21 mouse cellular contexts compared by ENCODE assay signal in the genomic region with DNA sequence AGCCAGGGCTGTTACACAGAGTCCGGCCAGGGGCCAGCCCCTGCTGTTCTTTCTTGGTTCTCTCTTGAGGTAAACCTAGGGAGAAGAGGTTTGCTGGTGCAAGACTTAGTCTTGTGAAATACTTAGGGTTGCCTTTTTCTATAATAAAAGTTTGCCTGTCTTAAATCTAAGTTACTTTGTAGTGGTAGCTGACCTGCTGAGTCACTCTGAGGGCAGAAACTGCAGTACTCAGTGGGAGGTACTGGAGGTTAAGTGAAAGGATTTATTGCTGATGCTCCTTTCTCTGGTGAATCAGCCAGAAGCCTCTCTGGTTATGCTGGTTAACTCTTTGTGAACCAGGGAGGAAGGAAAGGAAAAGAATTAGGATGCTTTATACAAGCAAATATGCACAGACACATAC.
DNase-seq lines count a peak whose midpoint lies in the region; ATAC-seq and TF ChIP-seq lines count a peak whose summit lies in the region.
"Had no signal": no experiment of that assay in that cellular context is flagged by ENCODE, and none has a peak within 500 bp of the region (broad histone marks: within the 10 kb centered on the region; RNA-seq: fewer than 3 reads in every experiment).

No protein-coding gene starts in this region.

- no peak overlapping the region for H3K9ac ChIP-seq in midbrain, embryonic 15.5 days
- H3K9ac ChIP-seq in liver, postnatal 0 days (replicated peaks), result no peak overlapping the region
- H3K9ac ChIP-seq: forebrain, embryonic 15.5 days; heart, embryonic 12.5 days; hindbrain, embryonic 14.5 days; intestine, embryonic 15.5 days had no signal

- 92% methylated on average over 1 of the region's 1 CpGs for WGBS in midbrain, embryonic 15.5 days
- WGBS in liver, postnatal 0 days (ENCODE audit: insufficient replicate concordance), result 63% methylated on average over 1 of the region's 1 CpGs

- TF ChIP-seq EP300 in liver, postnatal 0 days (IDR thresholded peaks at IDR 0.05; ENCODE audit: low read depth), result no peak

- H3K9me3 ChIP-seq in midbrain, embryonic 15.5 days, result no peaks in the 10 kb centered on the region; the same call in 1 of the 2 replicates
- no peaks in the 10 kb centered on the region for H3K9me3 ChIP-seq in liver, postnatal 0 days (ENCODE audit: low read length)
- H3K9me3 ChIP-seq: embryonic facial prominence, embryonic 10.5 days; forebrain, embryonic 15.5 days; G1E; hindbrain, embryonic 10.5 days; intestine, embryonic 15.5 days had no signal

- no peaks in the 10 kb centered on the region for H3K27me3 ChIP-seq in midbrain, embryonic 15.5 days (replicated peaks)
- H3K27me3 ChIP-seq in liver, postnatal 0 days (ENCODE audit: insufficient read depth, low read length), result no peaks in the 10 kb centered on the region
- H3K27me3 ChIP-seq: forebrain, embryonic 15.5 days; heart, embryonic 12.5 days; intestine, embryonic 15.5 days had no signal

- no peak overlapping the region for H3K27ac ChIP-seq in midbrain, embryonic 15.5 days
- H3K27ac ChIP-seq in liver, postnatal 0 days (ENCODE audit: low read depth), result no peak overlapping the region
- H3K27ac ChIP-seq: embryonic facial prominence, embryonic 10.5 days; forebrain, embryonic 15.5 days; hindbrain, embryonic 10.5 days; hindbrain, embryonic 14.5 days; intestine, embryonic 15.5 days had no signal

- no peak overlapping the region for H3K4me2 ChIP-seq in midbrain, embryonic 15.5 days
- H3K4me2 ChIP-seq in liver, postnatal 0 days (ENCODE audit: low read depth, low read length), result no peak overlapping the region
- H3K4me2 ChIP-seq: forebrain, embryonic 15.5 days; heart, embryonic 12.5 days; hindbrain, embryonic 14.5 days; intestine, embryonic 15.5 days had no signal

- TF ChIP-seq CTCF in liver, postnatal 0 days (IDR thresholded peaks at IDR 0.05; ENCODE audit: low read depth), result no peak

- DNase-seq in adrenal gland, adult 2 months, result peak; percentile 58
- no peak for DNase-seq in adrenal gland, adult 18-20 months (ENCODE audit: low spot score in 2 of 2)
- DNase-seq in 3134 (ENCODE audit: extremely low read depth, insufficient read length, low spot score), result peak; percentile 5
- peak; percentile 44 for DNase-seq in NIH3T3 (ENCODE audit: low read depth)
- DNase-seq in fibroblast of lung, adult 2 months (ENCODE audit: low read depth), result peak; percentile 38
- no peak for DNase-seq in liver, postnatal 0 days
- DNase-seq: cerebellum, adult 18-20 months; cerebellum, adult 9-11 months; cerebellum, postnatal 36 days; gastrocnemius, postnatal 36 days; heart, adult 18-20 months; kidney, adult 8-10 months had no signal

- H3K36me3 ChIP-seq in midbrain, embryonic 15.5 days (replicated peaks), result no peaks in the 10 kb centered on the region
- H3K36me3 ChIP-seq in liver, postnatal 0 days (replicated peaks; ENCODE audit: insufficient read depth, low read length), result no peaks in the 10 kb centered on the region
- H3K36me3 ChIP-seq: embryonic facial prominence, embryonic 10.5 days; forebrain, embryonic 15.5 days; G1E; heart, embryonic 12.5 days; hindbrain, embryonic 10.5 days; intestine, embryonic 15.5 days had no signal

- no peak overlapping the region for H3K4me3 ChIP-seq in midbrain, embryonic 15.5 days
- no peak overlapping the region for H3K4me3 ChIP-seq in liver, postnatal 0 days (ENCODE audit: low read depth, low read length)
- H3K4me3 ChIP-seq: embryonic facial prominence, embryonic 10.5 days; erythroblast, embryonic 14.5 days; forebrain, embryonic 15.5 days; heart, embryonic 12.5 days; hindbrain, embryonic 10.5 days; intestine, embryonic 15.5 days had no signal

- no peak for ATAC-seq in midbrain, embryonic 15.5 days (replicated peaks)
- no peak for ATAC-seq in liver, postnatal 0 days
- ATAC-seq: forebrain, embryonic 15.5 days; intestine, embryonic 15.5 days had no signal

- no peaks in the 10 kb centered on the region for H3K4me1 ChIP-seq in midbrain, embryonic 15.5 days
- H3K4me1 ChIP-seq in liver, postnatal 0 days (ENCODE audit: insufficient read depth), result no peaks in the 10 kb centered on the region
- H3K4me1 ChIP-seq: embryonic facial prominence, embryonic 10.5 days; forebrain, embryonic 15.5 days; heart, embryonic 12.5 days; hindbrain, embryonic 10.5 days; intestine, embryonic 15.5 days had no signal

Comparison
In these comparisons a context has a peak if more than half of its experiments do, and no peak if none do; other contexts are left out.
1. DNase-seq: peak in adrenal gland, adult 2 months (single experiment), 3134 (single experiment), NIH3T3 (single experiment) and fibroblast of lung, adult 2 months (single experiment); none in adrenal gland, adult 18-20 months (0 of 2) and liver, postnatal 0 days (single experiment).